Mouse (Mus musculus) macrophage (primary cell): ENCODE data around the gene Itfg1. TPM values are rescaled to one million over a fixed set of nuclear protein-coding genes. Genes with fewer than 3 reads are reported as not detected.
"Not testable (repeated sequence)": the region's sequence is repeated elsewhere in the genome, so short reads cannot be mapped to it uniquely, and the experiment has no call there.

Experiments used
- H3K27ac ChIP-seq: fragments of 350-480 bp; formaldehyde crosslinking; 2 replicates; pipeline ENCODE4 v1.9.0; 2021
- H3K36me3 ChIP-seq: fragments of 350-480 bp; formaldehyde crosslinking; 2 replicates; pipeline ENCODE4 v1.9.0; 2021; ENCODE audit errors: inconsistent target
- H3K4me3 ChIP-seq: fragments of 350-480 bp; formaldehyde crosslinking; 2 replicates; pipeline ENCODE4 v1.9.0; 2021; ENCODE audit errors: inconsistent target
- H3K79me2 ChIP-seq: fragments of 350-480 bp; formaldehyde crosslinking; 2 replicates; pipeline ENCODE4 v1.9.0; 2021; ENCODE audit errors: inconsistent target
- WGBS: methylation state at CpG from one replicate; pipeline ENCODE4 v1.1.7; 2026; ENCODE audit warnings: inconsistent platforms; ENCODE audit not compliant: missing documents; 5-methylcytosine and 5-hydroxymethylcytosine counted together
- polyA plus RNA-seq: library from polyadenylated mRNA; stranded (reverse); fragments of 250-400 nt; gene quantifications from 3 replicates; pipeline ENCODE4 v1.2.4, GENCODE M21; 2018; ENCODE audit warnings: inconsistent platforms

Gene Itfg1
- polyA plus RNA-seq, 1 experiment from 2014 or later: 73.3 TPM

DNA sequence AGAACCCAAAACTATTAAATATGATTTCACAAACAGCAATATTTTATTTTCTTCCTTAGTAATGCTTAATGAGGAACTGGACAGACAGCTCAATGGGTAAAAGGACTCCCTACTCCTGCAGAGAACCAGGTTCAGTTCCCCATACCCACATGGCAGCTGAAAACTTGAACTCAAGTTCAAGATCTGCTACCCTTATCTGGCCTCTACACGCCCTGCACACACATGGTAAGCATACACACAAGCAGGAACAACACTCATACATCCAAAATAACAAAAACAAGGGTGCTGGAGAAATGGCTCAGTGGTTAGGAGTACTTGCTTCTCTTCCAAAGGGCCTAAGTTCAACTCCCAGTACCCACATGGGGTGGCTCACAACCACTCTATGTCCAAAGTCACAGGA, 39.3 kb downstream of the Itfg1 start:
- Histone ChIP-seq H3K79me2 (no peaks in the 10 kb centered on the region), H3K27ac (no peak overlapping the region), H3K36me3 (no peaks in the 10 kb centered on the region), H3K4me3 (no peak overlapping the region)
- WGBS: 95% methylated on average over 1 of the region's 1 CpGs

DNA sequence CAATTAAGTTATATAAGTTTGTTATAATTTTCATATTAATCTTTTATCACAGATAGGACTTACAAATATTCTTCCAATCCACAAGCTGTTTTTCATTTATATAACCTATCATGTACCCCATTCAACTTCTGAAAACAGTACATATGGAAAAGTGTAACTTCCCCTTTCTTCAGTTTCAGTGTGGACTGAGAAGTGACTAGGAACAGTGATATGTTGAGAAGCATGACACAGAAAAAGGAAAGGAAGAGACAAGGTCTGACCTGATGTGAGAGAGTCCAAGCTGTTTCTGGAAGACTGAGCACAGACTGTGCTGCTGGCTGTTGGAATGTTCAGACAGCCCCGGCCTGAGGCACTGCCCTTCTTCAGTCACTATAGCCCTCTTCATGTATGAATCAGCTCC, 40.6 kb downstream of the Itfg1 start:
- 27% methylated on average over 1 of the region's 1 CpGs for WGBS
- H3K27ac ChIP-seq: no peak overlapping the region
- H3K79me2 ChIP-seq: no peaks in the 10 kb centered on the region
- no peak overlapping the region for H3K4me3 ChIP-seq
- no peaks in the 10 kb centered on the region for H3K36me3 ChIP-seq

DNA sequence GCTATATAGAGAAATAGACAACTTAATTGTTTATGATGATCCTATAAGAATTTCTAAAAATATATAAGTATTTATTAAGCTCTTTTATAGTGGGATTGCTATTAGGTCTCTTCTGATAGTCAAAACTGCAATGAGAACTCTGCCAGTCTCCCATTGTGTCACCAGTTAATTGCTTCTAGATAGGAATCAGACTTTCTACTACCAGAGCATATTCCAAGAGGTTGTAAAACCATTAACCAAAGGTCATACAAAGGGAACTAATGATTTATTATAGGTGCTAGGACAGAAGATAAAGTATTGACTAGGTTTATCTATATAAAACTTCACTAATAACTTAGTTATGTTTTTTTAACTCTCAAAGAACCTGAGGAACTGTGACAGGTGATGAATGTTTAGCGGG, 44.3 kb downstream of the Itfg1 start:
- not testable (repeated sequence) for H3K79me2 ChIP-seq, H3K4me3 ChIP-seq, H3K27ac ChIP-seq, H3K36me3 ChIP-seq
- 100% methylated on average over 1 of the region's 1 CpGs for WGBS

DNA sequence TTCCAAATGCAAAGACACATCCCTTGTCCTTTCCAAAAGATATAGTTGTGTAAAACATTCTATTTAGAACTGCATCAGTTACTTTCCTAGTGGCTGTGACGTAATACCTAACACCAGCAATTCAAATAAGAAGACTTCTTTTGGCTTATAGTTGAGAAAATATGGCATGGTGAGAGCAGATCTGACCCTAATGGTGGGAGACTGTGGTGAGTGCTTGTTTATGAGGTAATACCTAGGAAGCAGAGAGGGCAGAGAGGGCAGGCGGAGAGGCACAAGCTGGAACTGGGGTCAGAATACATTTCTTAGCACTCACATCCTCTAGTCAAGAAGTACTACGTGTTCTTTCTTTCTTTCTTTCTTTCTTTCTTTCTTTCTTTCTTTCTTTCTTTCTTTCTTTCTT, 52.4 kb downstream of the Itfg1 start:
- Histone ChIP-seq H3K36me3 (no peaks in the 10 kb centered on the region), H3K79me2 (no peaks in the 10 kb centered on the region), H3K4me3 (no peak overlapping the region), H3K27ac (no peak overlapping the region)
- WGBS: 89% methylated on average over 2 of the region's 3 CpGs

DNA sequence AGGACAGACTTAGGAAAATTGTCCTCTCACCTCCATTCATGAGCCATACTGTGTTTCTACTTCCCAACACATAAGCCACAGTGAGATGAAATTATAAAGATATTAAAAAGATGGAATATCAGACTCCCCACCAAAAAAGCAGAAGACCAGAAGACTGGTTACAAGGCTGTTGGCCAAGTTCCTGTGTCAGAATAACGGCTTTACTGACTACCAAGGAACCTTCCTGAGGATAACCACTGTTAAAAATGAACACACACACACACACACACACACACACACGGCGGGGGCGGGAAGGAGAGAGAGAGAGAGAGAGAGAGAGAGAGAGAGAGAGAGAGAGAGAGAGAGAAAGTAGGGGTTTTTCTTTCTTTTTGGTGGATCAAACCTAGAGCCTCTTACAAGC, 52.8 kb downstream of the Itfg1 start:
- no peaks in the 10 kb centered on the region for H3K36me3 ChIP-seq
- WGBS: no CpG with 5 or more reads among the region's 4 CpGs
- H3K27ac ChIP-seq: no peak overlapping the region
- H3K79me2 ChIP-seq: no peaks in the 10 kb centered on the region
- no peak overlapping the region for H3K4me3 ChIP-seq

DNA sequence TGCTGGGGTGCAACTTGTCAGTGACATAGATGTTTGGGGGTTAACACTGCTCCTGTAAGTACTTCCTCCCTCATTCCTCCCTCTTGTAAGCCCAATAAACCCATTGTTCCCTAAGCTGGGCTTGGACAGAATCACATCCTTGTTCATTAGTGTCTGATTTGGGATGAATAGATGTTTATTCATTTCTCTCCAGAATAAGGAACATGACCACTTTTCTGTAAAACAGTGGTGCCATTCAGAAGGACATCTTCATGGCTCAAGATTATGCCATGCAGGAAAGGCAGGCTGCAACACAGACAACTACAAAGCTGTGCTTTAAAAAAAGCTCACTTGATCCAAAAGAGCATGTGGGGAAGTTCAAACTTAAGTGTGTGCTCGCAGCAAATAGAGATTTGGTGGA, 55.2 kb downstream of the Itfg1 start:
- no peak overlapping the region for H3K27ac ChIP-seq
- no peaks in the 10 kb centered on the region for H3K36me3 ChIP-seq
- H3K4me3 ChIP-seq: no peak overlapping the region
- no peaks in the 10 kb centered on the region for H3K79me2 ChIP-seq
- 57% methylated on average over 1 of the region's 1 CpGs for WGBS

DNA sequence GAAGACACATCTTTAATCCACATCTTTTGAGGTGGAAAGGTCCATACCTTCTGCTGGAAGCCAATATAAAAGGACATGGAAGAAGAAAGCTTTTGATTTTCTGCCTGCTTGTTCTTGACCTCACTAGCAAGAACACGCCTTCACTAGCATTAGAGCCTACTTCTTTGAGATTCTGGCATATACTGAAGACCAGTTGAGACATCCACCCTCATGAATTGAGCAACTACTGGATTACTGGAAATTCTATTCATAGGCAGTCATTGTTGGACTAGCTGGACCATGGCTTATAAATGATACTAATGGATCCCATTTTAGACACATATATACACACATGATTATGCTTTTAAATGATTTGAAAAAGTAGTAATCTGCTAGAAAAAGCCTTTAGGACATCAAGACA, 56.9 kb downstream of the Itfg1 start:
- Histone ChIP-seq H3K27ac (no peak overlapping the region), H3K4me3 (no peak overlapping the region), H3K36me3 (no peaks in the 10 kb centered on the region), H3K79me2 (no peaks in the 10 kb centered on the region)
- WGBS: 93% methylated on average over 1 of the region's 1 CpGs

DNA sequence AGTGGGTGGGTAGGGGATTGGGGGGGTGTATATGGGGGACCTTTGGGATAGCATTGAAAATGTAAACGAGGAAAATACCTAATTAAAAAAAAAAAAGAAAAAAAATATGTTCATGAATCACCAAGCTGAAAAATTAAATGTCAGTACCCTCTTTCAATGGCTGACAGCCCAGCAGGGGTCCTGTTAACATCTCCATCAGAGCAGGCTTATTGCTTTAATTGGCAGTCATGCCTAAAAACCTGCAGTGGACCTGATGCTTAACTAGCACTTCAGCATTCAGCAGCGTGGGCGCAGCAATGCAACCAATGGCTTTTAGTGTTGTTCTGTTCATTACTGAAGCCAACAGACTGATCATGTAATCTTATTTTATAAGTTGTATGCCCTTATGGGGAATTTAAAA, 60.6 kb downstream of the Itfg1 start:
- H3K79me2 ChIP-seq: no peaks in the 10 kb centered on the region
- no peaks in the 10 kb centered on the region for H3K36me3 ChIP-seq
- no peak overlapping the region for H3K4me3 ChIP-seq
- WGBS: 95% methylated on average over 2 of the region's 3 CpGs
- H3K27ac ChIP-seq: no peak overlapping the region

DNA sequence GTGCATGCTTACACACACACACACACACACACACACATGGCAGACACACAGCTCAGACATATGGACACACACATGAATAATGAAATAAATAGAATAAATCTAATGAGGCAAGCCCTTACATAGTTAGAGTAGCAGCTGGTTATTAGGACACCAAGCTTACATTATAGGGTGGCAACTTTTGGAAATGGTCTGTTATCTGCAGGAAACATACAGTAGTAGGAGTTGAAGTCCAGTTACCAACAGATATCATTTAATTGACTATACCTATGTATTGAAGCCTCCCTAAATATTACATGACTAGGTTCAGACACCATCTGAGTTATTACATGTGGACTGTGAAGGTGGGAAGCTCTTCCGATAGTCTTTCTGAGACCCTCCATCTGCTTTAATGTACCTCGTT, 95.7 kb downstream of the Itfg1 start:
- Histone ChIP-seq H3K36me3 (no peaks in the 10 kb centered on the region; the same call in 1 of the 2 replicates), H3K27ac (no peak overlapping the region), H3K79me2 (no peaks in the 10 kb centered on the region), H3K4me3 (no peak overlapping the region)
- 93% methylated on average over 2 of the region's 2 CpGs for WGBS

DNA sequence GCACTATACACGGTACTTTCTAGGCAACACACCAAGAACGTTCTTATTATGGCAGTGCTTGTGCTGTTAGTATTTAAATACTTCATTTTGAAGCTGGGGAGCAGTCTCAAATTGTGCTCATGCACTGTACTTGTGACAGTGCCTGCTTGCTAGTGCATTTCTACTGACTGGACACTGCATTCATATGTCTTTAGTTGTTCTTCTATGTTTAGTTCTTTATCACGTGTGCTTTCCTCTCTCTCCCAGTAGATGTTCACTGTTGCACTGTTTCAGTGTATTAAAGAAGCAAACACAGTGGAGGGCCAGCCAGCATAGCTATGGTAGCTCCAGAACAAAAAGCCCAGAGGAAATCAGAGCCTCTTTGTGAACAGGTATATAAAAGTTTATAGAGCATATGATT, 110.2 kb downstream of the Itfg1 start:
- Histone ChIP-seq H3K27ac (no peak overlapping the region), H3K4me3 (no peak overlapping the region), H3K36me3 (no peaks in the 10 kb centered on the region), H3K79me2 (no peaks in the 10 kb centered on the region)
- WGBS: 88% methylated on average over 3 of the region's 3 CpGs

DNA sequence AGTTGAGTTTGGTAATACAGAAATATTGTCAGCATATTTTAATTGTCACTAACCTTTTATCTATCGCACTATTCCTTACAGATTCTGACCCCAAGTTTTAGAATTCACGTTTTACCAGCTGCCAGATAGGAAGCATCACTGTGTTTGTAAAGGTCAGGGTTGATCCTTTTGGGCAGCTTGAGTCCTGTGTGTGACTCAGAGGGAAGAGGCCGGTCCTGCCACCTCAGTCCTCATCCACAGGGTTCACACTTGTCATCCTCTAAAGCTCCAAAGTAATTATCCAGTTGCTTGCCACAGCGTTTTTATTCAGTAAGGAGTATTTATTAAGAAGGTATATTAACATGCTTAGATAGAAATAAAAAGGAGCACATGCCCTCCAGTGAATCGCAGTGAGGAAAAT, 123.5 kb downstream of the Itfg1 start:
- Histone ChIP-seq H3K36me3 (peaks cover 9% of the 10 kb centered on the region), H3K79me2 (no peaks in the 10 kb centered on the region), H3K27ac (no peak overlapping the region), H3K4me3 (no peak overlapping the region)
- WGBS: 93% methylated on average over 5 of the region's 5 CpGs

DNA sequence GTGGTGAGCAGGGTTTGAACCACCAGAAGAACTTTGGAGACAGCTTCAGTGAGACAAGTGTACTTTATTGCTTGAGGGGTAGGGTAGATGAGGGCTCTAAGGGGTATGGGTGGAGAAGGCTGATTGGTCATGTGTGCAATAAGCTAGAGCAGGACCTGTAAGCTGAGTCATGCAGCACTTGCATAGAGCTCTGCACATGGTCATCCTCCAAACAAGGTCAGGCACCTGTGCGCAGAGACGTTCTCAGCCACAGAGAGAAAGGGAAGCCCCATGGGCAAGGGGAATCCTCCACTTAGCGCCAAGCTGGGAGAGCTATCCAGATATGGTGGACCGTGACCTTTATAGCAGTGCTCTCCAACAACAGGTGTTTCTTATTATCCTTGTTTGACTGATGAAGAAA, 124.0 kb downstream of the Itfg1 start:
- H3K4me3 ChIP-seq: no peak overlapping the region
- peaks cover 6% of the 10 kb centered on the region for H3K36me3 ChIP-seq
- no peaks in the 10 kb centered on the region for H3K79me2 ChIP-seq
- WGBS: 95% methylated on average over 4 of the region's 4 CpGs
- no peak overlapping the region for H3K27ac ChIP-seq

DNA sequence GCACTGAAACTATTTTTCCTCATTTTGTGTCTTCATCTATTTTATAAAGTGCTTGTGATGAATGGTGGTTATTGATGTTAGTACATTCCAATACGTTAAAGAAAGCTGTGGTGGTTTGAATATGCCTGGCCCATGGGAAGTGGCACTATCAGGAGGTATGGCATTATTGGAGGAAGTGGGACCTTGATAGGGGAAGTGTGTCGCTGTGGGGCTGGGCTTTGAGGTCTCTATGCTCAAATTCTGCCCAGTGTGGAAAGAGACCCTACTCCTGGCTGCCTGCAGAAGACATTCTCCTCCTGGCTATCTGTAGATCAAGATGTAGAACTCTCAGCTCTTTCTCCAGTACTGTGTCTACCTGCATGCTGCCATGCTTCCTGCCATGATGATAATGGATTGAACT, 133.7 kb downstream of the Itfg1 start:
- WGBS: 44% methylated on average over 2 of the region's 2 CpGs
- H3K36me3 ChIP-seq: no peaks in the 10 kb centered on the region
- H3K79me2 ChIP-seq: no peaks in the 10 kb centered on the region
- no peak overlapping the region for H3K27ac ChIP-seq
- H3K4me3 ChIP-seq: no peak overlapping the region

DNA sequence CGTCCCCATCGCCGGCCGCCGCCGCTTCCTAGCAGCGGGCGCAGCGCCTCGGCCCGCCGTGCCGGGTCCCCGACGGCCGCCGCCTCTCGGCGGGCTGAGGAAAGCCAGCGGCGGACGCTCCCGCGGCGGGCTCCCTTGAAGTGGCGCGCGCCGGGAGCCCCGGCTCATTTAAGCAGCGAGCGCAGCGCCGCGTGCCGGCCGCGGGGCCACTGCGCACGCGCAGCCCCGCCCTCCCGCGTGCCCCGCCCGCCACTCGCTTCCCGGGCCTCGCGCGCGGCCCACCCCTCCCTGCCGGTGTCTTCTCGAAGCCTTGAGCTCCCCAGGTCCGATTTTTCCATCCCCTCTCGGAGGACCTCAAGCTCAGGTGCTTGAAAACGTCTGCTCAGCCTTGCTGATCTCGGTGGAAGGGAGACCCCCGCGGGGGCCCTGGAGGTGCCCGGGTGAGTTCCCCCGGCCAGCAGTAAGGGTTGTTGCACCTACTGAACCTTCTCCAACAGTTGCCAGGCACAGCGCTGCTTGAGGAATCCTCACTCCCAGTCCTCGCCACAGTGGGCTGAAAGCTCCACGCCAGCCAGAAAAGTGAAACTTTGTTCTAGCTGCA, 139.9 kb downstream of the Itfg1 start, which contains the start of gene Neto2:
Gene Neto2, minus strand, starts transcription at position 174 of the 601 bp plus-strand sequence.
- Histone ChIP-seq H3K4me3 (peak within 1 kb of the TSS; percentile 21; the same call in 1 of the 2 replicates), H3K27ac (no peak within 1 kb of the TSS), H3K36me3 (no peaks in the 10 kb centered on the region), H3K79me2 (no peaks in the 10 kb centered on the region)
- 2% methylated on average over 52 of the region's 65 CpGs for WGBS

DNA sequence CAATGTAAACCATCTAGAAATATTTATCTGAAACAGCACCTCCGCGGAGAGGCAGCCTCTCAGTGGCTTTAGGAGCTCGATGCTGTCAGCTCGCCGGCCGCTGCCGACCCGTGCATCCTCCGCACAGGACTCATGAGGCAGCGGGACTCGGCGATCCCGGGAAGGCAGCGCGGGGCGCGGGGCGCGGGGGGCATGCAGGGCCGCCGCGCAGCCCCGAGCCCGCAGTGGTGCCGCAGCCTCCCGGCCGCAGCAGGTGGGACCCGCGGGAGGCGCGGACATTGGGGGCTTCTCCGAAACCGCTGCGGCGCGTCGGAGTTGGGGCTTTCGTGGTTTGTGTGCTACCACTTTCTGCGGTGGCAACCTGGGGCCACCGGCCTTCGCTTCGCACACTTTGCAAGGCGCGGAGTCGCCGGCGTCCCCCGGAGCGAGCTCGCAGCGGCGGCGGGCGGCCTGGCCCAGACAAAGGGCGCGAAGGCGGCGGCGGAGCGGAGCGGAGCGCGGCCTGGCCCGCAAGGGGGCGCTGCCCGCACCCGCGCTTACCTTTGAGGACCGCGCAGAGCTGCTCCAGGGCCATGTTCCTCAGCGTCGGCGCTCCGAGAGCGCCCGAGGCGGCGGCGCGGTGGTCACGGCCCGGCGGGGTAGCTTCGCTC, 140.5 kb downstream of the Itfg1 start:
- Histone ChIP-seq H3K27ac (no peak overlapping the region), H3K4me3 (no peak overlapping the region; the same call in 1 of the 2 replicates), H3K79me2 (no peaks in the 10 kb centered on the region), H3K36me3 (no peaks in the 10 kb centered on the region)
- WGBS: under 1% methylated on average over 79 of the region's 84 CpGs

DNA sequence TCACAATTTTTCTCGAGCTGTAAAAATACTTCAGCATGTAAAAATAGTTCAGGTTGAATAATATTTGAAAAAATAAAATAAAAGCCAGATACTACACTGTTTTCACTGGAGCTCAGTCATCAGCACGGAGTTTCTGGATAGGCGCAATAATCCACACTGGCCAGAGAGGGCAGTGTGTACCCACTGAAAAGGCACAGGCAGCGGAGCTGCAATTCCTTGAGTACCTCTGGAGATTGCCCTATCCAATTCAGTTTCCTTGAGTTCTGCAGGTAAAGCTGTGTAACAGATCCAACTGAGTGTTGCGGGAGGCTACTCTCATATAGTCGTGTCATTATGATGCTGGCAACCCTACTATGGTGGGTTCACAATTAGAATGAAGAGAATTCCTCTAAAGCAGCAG, 141.7 kb downstream of the Itfg1 start:
- Histone ChIP-seq H3K4me3 (no peak overlapping the region), H3K36me3 (no peaks in the 10 kb centered on the region), H3K27ac (no peak overlapping the region), H3K79me2 (no peaks in the 10 kb centered on the region)
- 2% methylated on average over 6 of the region's 6 CpGs for WGBS
